Mouse (Mus musculus) WW6 (cell line): ENCODE measurements around the gene Dynll1.
"Not testable (repeated sequence)": the region's sequence is repeated elsewhere in the genome, so short reads cannot be mapped to it uniquely, and the experiment has no call there.

Experiments used
- DNase-seq: peaks from one replicate; pipeline ENCODE4 v3.0.0-alpha.2; 2013; ENCODE audit warnings: low read depth, low spot score

Dynll1 gene

DNA sequence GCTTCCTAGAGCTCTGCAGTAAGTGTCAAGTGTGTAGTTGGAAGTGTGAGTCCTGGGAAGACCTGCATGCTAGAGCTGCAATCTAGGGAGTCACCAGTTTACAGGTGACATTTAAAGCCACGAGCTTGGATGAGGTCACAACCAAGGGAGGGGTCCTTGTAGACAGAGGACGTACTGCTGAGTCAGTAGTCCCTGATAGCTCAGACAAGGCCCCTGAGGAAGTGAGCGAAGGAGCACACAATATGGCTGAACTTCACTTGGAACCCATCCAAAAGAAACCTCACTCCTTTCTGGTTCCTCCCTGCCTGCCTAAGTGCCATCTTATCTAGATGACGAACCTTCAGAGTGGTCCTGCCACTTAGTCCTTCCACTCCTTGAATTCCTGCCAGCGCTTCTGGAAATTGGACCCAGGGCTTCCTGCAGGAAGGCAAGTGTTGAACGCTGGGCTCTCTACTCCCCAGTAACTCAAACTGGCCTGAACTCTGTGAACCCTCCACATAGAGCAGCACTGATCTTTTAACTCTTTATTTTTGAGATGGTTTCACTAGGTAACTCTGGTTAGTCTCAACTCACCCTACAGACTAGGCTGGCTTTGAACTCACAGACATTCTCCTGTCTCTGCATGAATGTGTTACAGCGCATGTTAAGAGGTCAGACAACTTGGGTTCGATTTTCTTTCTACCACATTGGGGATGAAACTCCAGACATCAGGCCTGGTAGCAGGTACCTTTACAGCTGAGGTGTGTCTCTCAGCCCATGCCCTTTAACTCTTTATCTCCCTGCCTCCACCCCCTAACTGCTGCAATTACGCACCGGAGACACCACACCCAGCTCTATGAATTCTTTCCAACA lies 12.2 kb upstream of the Dynll1 start:
- no peak for DNase-seq

DNA sequence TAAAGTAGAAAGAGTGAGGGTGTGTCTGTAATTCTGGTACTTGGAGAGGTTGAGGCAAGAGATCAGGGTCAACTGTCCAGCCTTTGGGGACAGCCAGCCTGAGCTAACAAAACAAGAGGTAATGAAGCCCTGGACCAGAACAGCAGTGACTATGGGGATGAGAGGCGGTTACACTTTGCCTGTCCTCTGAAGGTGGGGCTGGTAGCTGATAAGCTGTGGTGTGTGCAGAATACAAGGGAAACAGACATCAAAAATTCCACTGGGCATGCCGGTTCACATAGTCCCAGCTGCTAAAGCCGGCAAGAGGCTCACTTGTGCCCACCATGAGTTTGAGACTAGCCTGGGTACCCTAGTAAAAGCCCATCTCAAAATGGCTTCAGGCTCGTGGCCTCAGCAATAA lies 11.6 kb upstream of the Dynll1 start:
- DNase-seq, result no peak

DNA sequence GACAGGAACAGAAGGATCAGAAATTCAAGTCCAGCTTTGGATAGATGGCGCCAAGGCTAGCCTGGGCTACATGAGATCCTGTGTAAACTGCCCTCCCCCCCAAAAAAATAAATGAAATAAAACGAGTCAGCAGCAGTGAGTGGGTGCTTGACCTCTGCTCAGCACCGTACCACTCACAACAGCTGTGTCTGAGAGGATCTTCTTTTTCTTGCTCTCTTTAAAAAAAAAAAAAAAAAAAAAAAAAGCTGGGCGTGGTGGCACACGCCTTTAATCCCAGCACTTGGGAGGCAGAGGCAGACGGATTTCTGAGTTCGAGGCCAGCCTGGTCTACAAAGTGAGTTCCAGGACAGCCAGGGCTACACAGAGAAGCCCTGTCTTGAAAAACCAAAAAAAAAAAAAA lies 1.4 kb upstream of the Dynll1 start:
- not testable (repeated sequence) for DNase-seq

DNA sequence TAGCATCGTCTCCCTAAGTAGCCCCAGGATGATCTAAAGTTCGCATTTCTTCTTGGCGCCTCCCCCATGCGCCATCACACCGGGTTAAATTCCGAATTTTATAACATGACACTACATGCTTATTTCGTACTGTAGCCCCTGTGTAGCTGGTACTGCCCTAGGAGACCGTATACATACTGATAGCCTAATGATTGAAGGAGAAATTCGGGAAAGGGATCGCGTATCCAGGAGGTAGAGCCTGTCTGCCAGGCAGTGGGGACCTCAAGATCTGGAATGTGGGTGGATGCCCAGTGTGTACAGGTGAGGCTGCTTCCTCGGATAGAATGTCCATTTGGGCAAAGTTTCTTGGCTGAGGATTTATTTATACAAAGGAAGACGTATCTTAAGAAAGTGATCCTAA lies 816 bp upstream of the Dynll1 start:
- no peak for DNase-seq

DNA sequence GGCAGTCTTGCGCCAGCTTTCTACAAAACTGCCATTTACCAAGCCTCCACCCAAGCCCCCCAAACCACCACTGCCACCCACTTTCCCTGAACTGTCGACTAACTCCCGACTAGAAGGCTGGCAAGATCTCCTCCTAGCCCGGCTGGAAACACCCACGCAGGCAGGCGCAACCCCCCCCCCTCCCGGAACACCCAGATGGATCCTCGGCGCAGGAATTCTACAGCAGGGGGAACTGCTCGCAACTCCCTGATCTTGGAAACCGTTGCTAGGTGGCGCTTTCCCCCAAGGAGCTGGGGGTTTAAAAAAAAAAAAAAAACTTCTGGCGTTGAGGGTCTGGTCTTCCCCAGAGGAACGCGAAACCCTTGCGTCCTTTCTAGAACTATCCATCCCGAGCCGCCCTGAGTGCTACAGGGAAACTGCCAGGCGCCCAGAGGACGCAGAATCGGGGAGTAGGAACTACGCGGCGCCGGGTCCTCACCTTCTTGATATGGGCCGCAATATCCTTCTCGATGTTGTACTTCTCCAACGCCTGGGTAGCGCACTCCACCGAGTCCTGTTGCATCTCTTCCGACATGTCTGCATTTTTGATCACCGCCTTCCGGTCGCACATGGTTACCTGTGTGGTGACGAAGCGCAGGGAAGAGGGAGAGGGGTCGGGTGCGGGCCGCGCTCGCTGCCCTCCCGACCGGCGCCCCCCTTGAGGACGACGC lies 609 bp downstream of the Dynll1 start:
- no peak for DNase-seq

DNA sequence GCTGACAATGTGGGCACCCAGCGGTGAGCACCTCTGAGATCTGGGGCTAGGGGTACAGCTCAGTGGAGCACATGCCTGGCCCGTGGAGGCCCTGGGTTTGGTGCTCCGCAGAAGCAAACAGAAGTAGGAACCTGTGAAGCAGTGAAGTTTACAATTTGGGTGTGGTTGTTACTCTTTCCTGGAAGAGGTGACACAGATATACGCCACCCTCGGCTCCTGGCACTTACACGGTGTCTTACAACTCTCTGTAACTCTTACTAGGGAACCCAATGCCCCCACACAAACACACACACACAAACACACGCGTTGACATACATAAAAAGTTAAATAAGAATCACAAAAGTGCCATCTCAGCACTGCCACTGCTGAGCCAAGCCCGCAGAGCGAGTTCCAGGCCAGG lies 4.5 kb downstream of the Dynll1 start:
- DNase-seq, result no peak

DNA sequence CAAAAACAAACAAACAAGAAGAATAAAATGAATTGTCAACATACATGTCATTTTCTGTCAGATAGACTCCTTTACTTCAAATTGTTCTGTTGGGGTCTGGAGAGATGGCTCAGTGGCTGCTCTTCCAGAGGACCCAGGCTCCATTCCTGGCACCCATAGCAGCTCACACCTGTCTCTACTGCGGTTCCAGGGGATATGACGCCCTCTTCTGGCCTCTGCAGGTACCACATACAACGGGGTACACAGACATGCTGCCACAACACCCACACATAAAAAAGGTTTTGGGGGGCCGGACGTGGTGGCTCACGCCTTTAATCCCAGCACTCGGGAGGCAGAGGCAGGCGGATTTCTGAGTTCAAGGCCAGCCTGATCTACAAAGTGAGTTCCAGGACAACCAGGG lies 6.6 kb downstream of the Dynll1 start:
- DNase-seq, result no peak

DNA sequence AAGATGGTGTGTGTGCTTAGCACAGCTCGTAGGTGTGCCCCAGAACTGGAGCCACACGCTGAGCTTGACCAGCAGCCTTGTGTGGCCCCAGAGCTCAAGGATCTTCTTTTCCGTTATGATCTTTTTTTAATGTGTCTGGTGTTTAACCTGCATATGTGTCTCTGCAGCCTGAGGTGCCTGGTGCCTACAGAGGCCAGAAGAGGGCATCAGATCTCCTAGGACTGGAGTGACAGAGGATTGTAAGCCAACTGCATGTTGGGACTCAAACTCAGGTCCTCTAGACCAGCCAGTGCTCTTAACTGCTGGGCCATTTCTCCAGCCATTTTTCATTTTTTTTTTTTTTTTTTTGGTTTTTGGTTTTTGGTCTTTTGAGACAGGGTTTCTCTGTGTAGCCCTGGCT lies 16.1 kb downstream of the Dynll1 start:
- no peak for DNase-seq

DNA sequence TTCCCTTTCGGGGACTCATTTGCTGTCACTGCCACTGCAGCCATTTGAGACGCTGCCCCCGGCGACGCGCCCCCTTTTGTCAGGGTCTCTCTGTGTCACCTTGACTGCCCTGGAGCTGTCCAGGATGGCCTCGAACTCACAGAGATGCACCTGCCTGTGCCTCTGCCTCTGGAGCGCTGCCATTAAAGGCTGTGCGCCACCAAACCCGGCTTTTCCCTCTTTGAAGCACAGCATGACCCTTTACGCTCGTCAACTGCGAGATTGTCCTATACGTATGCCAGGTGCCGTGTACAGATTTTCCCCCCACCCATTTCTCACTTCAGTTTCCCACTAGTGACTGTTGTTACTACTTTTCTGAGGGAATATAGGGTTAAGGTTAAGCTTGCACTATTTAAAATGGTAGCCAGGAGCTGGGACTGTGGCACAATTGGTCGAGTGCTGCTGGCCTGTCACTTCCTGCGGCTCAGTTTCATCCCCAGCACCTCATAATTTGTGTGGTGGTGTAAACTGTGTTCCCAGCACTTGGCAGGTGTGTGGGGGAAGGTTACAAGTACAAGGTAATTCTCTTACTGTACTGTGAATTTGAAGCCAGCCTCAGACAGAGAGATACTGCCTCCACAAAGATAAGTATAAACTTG lies 20.6 kb downstream of the Dynll1 start:
- DNase-seq, result no peak

DNA sequence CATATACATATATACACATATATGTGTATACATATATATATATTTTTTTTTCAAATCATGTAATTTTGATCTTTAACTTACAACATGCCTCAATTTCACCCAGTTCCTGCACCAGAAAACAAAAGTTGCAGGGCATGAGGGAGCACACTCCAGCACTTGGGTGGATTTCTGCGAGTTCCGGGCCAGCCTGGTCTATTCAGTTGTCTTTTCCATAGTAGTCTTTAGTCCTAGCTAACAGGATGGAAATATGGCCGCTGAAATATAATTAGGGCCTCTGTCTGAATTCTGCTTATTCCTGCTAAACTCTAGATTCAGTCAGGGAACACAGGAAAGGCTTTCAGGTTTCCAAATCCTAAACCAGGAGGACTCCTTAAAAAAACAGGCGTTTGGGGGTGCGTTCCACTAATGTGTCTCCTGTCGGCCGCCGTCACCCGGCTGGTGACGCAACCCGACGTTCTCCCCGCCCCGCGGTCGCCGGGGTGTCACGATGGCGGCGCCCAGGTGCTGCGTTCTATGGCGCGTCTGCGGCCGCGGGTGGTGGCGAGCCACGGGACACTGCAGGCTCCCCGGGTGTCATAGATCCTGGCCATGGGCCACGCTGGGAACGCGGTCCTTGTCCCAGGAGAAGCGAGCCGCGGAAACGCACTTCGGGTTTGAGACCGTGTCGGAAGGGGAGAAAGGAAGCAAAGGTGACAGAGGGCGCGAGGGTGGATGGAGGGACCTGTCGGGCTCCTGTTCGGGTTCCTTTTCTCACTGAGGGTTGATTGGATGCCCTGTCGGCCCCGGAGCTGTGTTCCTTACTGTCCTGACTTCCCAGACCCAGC lies 21.4 kb downstream of the Dynll1 start, which contains the start of gene Coq5:
Coq5 (plus strand) TSS at position 441 of the 824 bp plus-strand sequence.
- DNase-seq, result no peak

DNA sequence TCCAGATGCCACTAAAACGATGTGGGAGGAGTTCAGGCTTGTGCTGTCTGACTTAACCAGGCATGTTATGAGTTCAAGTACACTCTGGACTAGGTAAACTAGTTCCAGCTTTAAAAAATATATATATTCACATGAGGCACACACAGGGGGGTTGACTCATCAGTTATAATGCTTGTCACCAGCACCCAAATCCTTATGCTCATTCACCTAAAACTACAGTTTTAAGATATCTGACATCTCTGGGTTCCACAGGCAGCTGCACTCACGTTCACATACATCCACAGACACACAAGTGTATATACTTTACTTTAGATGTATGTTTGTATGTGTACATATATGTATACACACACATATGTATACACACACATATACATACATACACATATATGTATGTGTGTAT lies 22.0 kb downstream of the Dynll1 start:
- DNase-seq, result no peak

DNA sequence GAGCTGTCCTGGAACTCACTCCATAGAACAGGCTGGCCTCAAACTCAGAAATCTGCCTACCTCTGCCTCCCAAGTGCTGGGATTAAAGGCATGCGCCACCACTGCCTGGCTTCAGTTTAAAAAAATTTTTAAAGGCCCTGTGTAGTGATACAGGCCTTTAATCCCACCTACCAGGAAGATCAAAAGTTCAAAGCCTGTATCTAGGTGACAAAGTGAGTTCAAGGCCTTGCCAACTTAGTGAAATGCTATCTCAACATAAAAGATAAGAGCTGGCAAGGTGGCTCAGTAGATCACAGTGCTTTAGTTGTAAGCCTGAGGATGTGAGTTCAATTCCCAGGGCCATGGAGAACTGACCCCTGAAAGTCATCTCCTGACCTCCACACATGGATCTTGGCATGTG lies 22.7 kb downstream of the Dynll1 start:
- no peak for DNase-seq

DNA sequence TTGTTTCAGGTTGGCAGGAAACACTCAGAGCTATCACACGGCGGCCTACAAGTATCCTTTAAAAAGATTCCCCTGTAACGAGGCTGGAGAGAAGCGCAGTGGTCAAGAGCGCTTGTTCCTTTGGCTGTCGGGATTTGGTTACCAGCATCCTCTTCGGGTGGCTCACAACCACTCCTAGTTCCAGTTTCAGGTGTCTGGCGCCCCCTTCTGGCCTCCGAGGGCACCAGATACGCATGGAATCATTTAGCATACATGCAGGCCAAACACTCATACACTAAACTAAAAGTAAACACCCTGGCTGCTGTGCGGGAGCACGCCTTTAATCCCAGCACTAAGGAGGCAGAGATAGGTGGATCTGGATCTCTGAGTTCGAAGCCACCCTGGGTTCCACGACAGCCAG lies 24.8 kb downstream of the Dynll1 start:
- peak; percentile 90 for DNase-seq

DNA sequence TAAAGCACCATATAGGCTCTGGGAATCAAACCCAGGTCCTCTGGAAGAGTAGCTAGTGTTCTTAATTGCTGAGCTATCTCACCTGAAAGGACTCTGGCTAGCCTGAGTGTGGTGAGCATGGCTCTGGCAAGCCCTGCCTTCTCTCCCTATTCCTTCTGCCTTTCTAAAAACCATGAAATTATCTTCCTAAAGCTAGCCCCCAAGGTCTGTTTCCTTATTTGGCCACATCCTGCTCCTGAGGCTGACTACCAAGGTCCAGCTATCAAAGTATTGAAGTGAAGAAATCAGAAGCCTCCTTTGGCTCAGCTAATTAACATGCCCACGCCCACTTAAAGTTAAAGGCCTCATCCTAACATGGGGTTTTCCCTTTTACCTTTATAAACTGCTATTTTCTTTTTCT lies 26.0 kb downstream of the Dynll1 start:
- no peak for DNase-seq

DNA sequence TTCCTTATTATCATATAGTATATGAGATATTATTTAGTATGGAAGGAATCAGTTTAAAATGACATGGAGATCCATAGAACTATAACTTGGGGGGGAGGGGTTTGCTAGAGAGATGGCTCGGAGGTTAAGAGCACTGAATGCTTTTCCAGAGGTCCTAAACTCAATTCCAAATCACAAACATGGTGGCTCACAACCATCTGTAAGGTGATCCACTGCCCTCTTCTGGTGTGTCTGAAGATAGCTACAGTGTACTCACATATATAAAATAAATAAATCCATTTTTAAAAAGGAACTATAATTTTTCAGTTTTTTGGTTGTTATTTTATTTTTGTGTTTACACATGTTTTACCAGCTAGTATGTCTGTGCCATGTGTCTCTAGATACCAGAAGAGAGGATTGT lies 26.4 kb downstream of the Dynll1 start:
- DNase-seq, result no peak

DNA sequence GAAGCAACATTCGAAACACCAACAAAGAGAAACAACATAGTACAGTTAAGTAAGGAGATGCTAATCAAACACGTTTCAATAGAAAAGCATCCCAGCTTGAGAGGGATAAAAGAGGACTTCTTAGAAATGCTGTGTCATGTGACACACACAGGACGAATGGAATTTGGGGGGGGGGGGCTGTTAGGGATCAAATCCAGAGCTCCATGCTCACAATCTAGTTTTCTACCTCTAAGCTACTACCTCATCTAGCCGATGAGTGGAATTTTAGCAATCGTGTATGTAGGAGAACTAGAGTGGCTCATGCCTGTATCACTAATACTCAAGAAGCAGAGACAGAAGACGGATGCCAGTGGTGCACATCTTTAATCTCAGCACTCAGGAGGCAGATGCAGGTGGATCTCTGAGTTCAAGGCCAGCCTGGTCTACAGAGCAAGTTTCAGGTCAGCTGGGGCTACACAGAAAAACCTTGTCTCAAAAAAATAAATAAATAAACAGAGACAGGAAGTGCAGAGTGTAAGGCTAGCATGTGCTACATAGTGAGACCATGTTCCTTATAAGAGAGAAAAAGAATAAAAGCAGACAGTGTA lies 27.2 kb downstream of the Dynll1 start:
- no peak for DNase-seq

DNA sequence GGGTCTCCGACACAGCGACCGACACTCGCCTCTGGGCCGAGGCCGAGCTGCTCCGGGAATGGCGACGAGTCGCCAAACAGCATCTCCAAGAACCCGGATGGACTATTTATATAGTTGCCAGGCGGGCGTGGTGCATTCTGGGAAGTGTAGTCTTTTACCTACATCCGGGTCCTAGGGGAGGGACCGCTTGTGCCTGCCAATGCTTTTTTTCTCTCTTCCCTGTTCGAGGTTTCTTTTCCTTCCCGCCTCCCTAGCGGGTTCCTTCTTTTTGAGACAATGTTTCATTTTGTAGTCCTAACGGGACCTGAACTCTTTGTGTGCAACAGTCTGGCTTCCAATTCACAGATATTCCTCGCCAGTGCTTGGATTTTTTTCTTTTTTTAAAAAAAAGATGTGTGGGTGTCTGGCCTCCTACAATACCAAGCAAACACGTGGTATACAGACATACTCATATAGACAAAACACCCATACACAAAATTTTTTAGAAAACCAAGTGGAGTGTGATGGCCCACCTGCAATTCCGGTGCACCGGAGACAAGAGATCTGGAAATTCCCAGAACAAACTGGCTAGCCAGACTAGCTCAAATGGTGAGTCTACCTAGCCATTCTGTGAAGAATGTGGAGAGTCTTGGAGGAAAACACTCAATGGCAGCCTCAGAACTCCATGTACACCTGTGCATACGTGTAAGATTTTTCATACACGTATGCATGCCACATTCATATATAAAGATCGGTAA lies 27.8 kb downstream of the Dynll1 start, which contains the start of gene Rnf10:
Rnf10 (minus strand) TSS at position 87 of the 737 bp plus-strand sequence.
- DNase-seq, result peak; percentile 87

DNA sequence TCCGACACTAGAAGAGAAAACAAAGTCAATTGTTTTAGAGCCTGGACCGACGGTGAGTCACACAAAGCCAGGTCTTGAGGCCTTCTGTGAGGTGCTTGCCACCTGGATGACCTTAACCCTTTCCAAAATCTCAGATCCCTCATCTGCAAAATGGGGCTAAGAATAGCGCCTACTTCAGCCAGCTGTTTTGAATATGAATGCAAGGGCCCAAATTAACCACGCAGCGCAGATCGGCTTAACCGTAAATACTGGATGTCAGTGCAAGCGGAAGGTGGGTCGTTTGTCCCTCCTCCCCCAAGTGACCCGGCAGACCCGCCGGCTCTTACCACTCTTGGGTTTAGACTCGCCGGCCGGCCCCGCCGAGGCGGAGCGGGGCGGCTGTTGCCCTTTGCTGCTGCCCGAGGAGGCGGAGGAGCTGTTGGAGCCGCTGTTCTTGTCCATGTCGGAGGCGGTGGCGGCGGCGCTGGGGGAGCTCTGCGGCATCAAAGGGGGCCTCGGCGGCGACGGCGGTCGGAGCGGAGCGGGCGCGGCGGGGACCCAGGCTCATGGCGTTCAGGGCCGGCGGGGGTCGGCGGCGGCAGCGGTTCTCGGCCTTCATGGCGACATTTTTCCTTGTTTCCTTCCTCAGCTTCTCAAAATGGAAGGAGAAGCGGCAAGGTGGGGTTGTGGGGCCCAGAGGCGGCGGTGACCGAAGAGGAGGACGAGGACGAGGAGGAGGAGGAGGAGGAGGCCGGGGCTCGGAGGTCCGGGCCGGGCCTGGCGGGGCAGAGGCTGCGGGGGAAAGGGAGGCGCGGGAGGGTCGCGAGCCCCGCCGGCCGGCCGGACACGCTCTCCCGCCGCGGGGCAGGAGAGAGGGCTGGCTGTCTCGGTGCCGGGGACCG lies 28.6 kb downstream of the Dynll1 start:
- DNase-seq, result no peak

DNA sequence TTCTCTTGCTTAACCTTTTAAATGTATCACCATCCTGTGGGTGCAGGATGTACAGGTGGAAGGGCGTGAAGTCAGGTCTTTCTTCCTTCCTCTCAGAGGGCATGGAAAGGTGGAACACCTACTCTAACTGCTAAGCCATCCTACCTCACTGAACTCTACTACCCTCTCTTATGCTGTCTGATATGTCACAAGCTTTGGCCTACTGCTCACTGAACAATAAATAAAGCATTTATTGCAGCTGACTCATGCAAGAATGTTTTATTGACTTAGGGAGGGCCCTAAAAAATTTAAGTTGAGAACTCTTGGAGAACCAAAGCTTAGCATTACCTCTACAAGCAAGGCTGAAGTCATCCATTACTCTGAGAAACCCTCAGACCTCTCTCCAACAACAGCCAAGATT lies 30.8 kb downstream of the Dynll1 start:
- no peak for DNase-seq

DNA sequence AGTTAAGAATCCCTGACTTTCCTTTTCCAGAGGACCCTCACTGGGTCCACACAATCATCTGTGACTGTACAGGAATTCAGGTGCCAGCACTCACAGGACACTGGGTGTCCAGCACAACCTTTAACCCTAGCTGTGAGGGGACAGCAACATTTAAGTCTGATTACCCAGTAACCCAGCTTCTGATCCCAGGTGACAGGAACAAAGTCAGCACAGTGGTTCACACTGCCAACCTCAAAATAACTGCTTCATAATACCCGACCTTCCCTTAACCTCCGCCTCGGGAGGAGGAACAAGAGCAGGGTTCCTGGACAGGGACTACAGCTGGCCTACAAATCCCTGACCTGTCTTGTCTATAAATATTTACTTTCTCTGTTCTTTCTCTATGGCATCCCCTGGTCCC lies 32.5 kb downstream of the Dynll1 start:
- DNase-seq, result no peak
